Mouse (Mus musculus): Measurements from ENCODE around the gene Idh2.

DNA sequence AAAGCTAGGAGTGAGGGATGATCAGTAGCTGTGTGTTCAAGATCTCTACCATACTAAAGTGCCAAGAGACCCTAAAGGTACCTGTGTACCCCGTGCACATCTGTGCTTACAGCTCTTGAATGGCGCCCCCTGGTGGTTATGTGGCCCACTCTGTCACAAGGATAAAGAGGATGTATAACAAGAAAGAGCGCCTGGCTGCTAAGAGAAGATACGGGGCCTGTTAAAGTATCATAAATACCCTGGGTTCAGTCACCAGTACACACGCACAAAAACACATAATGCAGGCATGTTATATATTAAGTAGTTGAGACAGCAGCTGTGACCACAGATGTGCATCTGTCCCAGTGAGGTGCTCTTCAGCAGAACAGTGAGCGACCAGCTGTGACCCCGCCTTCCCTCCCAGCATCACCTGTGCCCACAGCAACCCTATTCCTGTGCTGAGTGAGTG lies 30.7 kb downstream of the Idh2 start:
- TF ChIP-seq CTCF (IDR thresholded peaks at IDR 0.05; ENCODE audit: low read depth) (peak; percentile 81), EP300 (IDR thresholded peaks at IDR 0.05; ENCODE audit: low read depth) (no peak)
